ENCODE assay signal across 12 mouse cellular contexts in the genomic region with DNA sequence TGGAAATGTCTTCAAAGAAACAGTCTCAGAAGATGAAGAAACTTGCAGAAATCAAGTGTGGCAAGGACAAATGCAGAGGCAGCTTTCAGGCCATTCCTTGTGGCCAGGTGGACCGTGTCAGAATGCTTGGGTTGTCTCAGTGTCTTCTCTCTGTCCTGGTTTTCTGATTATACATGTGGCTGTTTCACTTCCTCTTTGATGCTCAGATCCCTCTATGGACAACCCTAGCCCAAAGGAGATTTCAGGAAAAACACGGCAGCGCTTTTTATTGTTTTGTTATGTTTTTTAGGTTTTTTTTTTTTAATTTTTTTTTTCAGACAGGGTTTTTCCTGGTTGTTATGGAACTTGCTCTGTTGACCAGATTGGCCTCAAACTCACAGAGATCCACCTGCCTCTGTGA.
"Had no signal": no experiment of that assay in that cellular context is flagged by ENCODE, and none has a peak within 500 bp of the region (broad histone marks: within the 10 kb centered on the region; RNA-seq: fewer than 3 reads in every experiment).

No protein-coding gene starts in this region.

- H3K9me3 ChIP-seq: limb, embryonic 10.5 days; midbrain, embryonic 10.5 days had no signal

- H3K27ac ChIP-seq: kidney, postnatal 0 days; layer of hippocampus, adult 2 months; limb, embryonic 10.5 days; midbrain, embryonic 10.5 days had no signal

- H3K36me3 ChIP-seq: limb, embryonic 10.5 days; midbrain, embryonic 10.5 days had no signal

- DNase-seq: kidney, adult 11 months; kidney, adult 9 months; kidney, postnatal 36 days; lung, adult 2 months; lung, postnatal 36 days; right cerebral cortex, postnatal 25 days had no signal

- ATAC-seq: inflammation-experienced regulatory T-cells, adult 6 months; lung, postnatal 0 days had no signal

- H3K4me3 ChIP-seq: layer of hippocampus, adult 2 months; limb, embryonic 10.5 days; midbrain, embryonic 10.5 days had no signal
